In the genomic region with DNA sequence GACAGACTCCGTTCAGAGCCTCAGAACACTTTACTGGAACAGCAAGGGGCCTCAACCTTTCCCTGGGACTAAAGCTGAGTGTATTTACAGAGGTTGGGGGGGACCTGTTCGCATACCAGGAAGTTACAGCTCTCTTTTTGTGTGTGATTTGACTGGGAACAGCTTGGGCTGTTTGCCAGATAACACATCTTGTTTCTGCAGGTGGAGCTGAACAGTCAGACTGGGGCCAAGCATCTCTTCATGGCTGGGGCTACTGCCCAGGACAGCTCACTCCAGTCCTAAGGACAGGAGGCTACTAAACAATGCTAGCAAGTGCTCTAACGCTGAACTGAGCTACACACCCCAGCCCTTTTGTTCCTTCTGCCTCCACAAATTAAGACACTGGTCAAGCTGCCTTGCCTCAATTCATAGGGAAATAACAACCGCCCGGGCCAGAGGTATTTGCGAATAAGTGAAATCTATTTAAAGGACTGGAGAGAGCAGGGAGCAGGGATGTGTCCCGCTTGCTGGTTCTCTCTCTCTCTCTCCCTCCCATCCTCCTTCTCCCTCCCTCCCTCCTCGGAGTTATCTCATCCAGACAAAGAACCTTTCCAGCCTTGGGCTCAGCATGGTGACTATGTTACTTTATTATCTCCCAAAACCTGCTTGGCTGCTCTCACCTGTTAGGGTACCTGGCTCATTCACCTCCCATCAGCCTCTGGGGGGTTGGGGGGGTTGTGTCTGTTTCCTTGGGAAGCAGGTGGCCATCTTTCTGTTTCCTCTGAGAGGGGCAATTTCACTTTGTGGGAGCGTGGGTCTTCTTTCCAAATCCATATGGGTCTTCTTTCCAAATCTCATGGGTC, we compare ENCODE assay signal across 11 mouse cellular contexts. TPM values are rescaled to one million over a fixed set of nuclear protein-coding genes. Genes with fewer than 3 reads are reported as not detected.
A peak's percentile ranks its signal among the peaks of the same experiment; 100 is the strongest.
DNase-seq lines count a peak whose midpoint lies in the region; ATAC-seq lines count a peak whose summit lies in the region.
"Had no signal": no experiment of that assay in that cellular context is flagged by ENCODE, and none has a peak within 500 bp of the region (broad histone marks: within the 10 kb centered on the region; RNA-seq: fewer than 3 reads in every experiment).

No protein-coding gene starts in this region.

- intact Hi-C loops in left cerebral cortex, postnatal 10 days (cut with DNase I), result no loop called here
- intact Hi-C loops in gastrocnemius, postnatal 36 days (cut with DNase I), result no loop called here

- no peak for ATAC-seq in forebrain, embryonic 14.5 days
- ATAC-seq in forebrain, embryonic 13.5 days, result no peak
- peak; percentile 44 for ATAC-seq in lung, embryonic 15.5 days (ENCODE audit: borderline replicate concordance, extremely low read depth, low FRiP score, low TSS enrichment)

- peaks cover 9% of the 10 kb centered on the region for H3K4me1 ChIP-seq in forebrain, embryonic 14.5 days (ENCODE audit: control insufficient read depth, insufficient read depth, low read length)
- peaks cover 17% of the 10 kb centered on the region for H3K4me1 ChIP-seq in forebrain, embryonic 13.5 days
- H3K4me1 ChIP-seq in lung, embryonic 15.5 days, result peaks cover 25% of the 10 kb centered on the region

- H3K9me3 ChIP-seq in forebrain, embryonic 14.5 days (replicated peaks; ENCODE audit: control insufficient read depth, low read length), result no peaks in the 10 kb centered on the region
- no peaks in the 10 kb centered on the region for H3K9me3 ChIP-seq in forebrain, embryonic 13.5 days (replicated peaks)
- H3K9me3 ChIP-seq in lung, embryonic 15.5 days, result no peaks in the 10 kb centered on the region
- H3K9me3 ChIP-seq: hindbrain, embryonic 15.5 days had no signal

- H3K9ac ChIP-seq in forebrain, embryonic 14.5 days (ENCODE audit: low read length), result 0 out of 2 replicates have a peak overlapping the region, but pooled peaks have one; percentile 1
- no peak overlapping the region for H3K9ac ChIP-seq in forebrain, embryonic 13.5 days
- no peak overlapping the region for H3K9ac ChIP-seq in lung, embryonic 15.5 days
- H3K9ac ChIP-seq: hindbrain, embryonic 15.5 days had no signal

- no peak overlapping the region for H3K4me2 ChIP-seq in forebrain, embryonic 14.5 days (ENCODE audit: low read length)
- no peak overlapping the region for H3K4me2 ChIP-seq in forebrain, embryonic 13.5 days
- peak overlapping the region; percentile 51 for H3K4me2 ChIP-seq in lung, embryonic 15.5 days

- H3K36me3 ChIP-seq in forebrain, embryonic 14.5 days (ENCODE audit: control insufficient read depth, insufficient read depth, low read length), result no peaks in the 10 kb centered on the region
- no peaks in the 10 kb centered on the region for H3K36me3 ChIP-seq in forebrain, embryonic 13.5 days (ENCODE audit: poor library complexity, severe bottlenecking)
- H3K36me3 ChIP-seq in lung, embryonic 15.5 days, result no peaks in the 10 kb centered on the region
- H3K36me3 ChIP-seq: hindbrain, embryonic 15.5 days had no signal

- no peaks in the 10 kb centered on the region for H3K27me3 ChIP-seq in forebrain, embryonic 14.5 days (replicated peaks; ENCODE audit: control insufficient read depth, insufficient read depth, low read length)
- H3K27me3 ChIP-seq in forebrain, embryonic 13.5 days, result peaks cover 27% of the 10 kb centered on the region; the same call in 1 of the 2 replicates
- H3K27me3 ChIP-seq in lung, embryonic 15.5 days, result no peaks in the 10 kb centered on the region

- WGBS in forebrain, embryonic 14.5 days, result 14% methylated on average over 9 of the region's 9 CpGs
- WGBS in forebrain, embryonic 13.5 days, result 10% methylated on average over 9 of the region's 9 CpGs
- 29% methylated on average over 9 of the region's 9 CpGs for WGBS in lung, embryonic 15.5 days

- DNase-seq in forebrain, embryonic 14.5 days (ENCODE audit: low spot score), result peak; percentile 32
- peak; percentile 17 for DNase-seq in retina, embryonic 14.5 days (ENCODE audit: low spot score)
- DNase-seq in retina, postnatal 1 day, result no peak
- DNase-seq in testis, postnatal 14 days (ENCODE audit: low spot score), result peak; percentile 47
- no peak for DNase-seq in left cerebral cortex, postnatal 10 days (ENCODE audit: extremely low spot score in 1 of 2, low spot score in 2 of 2)
- DNase-seq in gastrocnemius, postnatal 36 days, result no peak
- DNase-seq: adrenal gland, adult 8-10 months; right cerebral cortex, postnatal 4 days had no signal

- H3K27ac ChIP-seq in forebrain, embryonic 14.5 days (ENCODE audit: low read depth, low read length), result no peak overlapping the region
- no peak overlapping the region for H3K27ac ChIP-seq in forebrain, embryonic 13.5 days
- H3K27ac ChIP-seq in lung, embryonic 15.5 days, result peak overlapping the region; percentile 94
- H3K27ac ChIP-seq: hindbrain, embryonic 15.5 days had no signal

- H3K4me3 ChIP-seq in forebrain, embryonic 14.5 days (ENCODE audit: low read depth, low read length), result no peak overlapping the region
- no peak overlapping the region for H3K4me3 ChIP-seq in forebrain, embryonic 13.5 days
- 0 out of 2 replicates have a peak overlapping the region, but pooled peaks have one; percentile 30 for H3K4me3 ChIP-seq in lung, embryonic 15.5 days
- H3K4me3 ChIP-seq: hindbrain, embryonic 15.5 days had no signal

RNA-seq across cellular contexts. Expression of gene Vsig10, which starts 4.1 kb away (rescaled TPM):
- 0.69 and 1.1 TPM in 2 replicates for polyA plus RNA-seq in forebrain, embryonic 14.5 days (2014; fragmentation: Nextera tagmentation; extraction: Ambion mirVana)
- 0.98 and 2.6 TPM in 2 replicates for polyA plus RNA-seq in forebrain, embryonic 13.5 days (2015; fragmentation: Nextera tagmentation; extraction: Ambion mirVana)
- polyA plus RNA-seq in lung, embryonic 15.5 days (2015; fragmentation: Nextera tagmentation; extraction: Ambion mirVana), result 15.8 and 16.6 TPM in 2 replicates
- total RNA-seq in left cerebral cortex, postnatal 10 days (2021), result 1 to 10 TPM; 2.0 to 2.2 TPM
- 1 to 10 TPM; 4.1 to 5.0 TPM for total RNA-seq in gastrocnemius, postnatal 36 days (2021)

RNA-seq across cellular contexts. Expression of gene Pebp1, which starts 27.4 kb away (rescaled TPM):
- polyA plus RNA-seq in forebrain, embryonic 14.5 days (2014; fragmentation: Nextera tagmentation; extraction: Ambion mirVana), result 1,292 and 1,314 TPM in 2 replicates
- polyA plus RNA-seq in forebrain, embryonic 13.5 days (2015; fragmentation: Nextera tagmentation; extraction: Ambion mirVana), result 1,080 and 1,130 TPM in 2 replicates
- 726 and 749 TPM in 2 replicates for polyA plus RNA-seq in lung, embryonic 15.5 days (2015; fragmentation: Nextera tagmentation; extraction: Ambion mirVana)
- 100 to 1,000 TPM; 838 to 843 TPM for total RNA-seq in left cerebral cortex, postnatal 10 days (2021)
- total RNA-seq in gastrocnemius, postnatal 36 days (2021), result 100 to 1,000 TPM; 304 to 320 TPM

RNA-seq across cellular contexts. Expression of gene Wsb2, which starts 42.3 kb away (rescaled TPM):
- polyA plus RNA-seq in forebrain, embryonic 14.5 days (2014; fragmentation: Nextera tagmentation; extraction: Ambion mirVana), result 115 and 180 TPM in 2 replicates
- 86.2 and 99.0 TPM in 2 replicates for polyA plus RNA-seq in forebrain, embryonic 13.5 days (2015; fragmentation: Nextera tagmentation; extraction: Ambion mirVana)
- polyA plus RNA-seq in lung, embryonic 15.5 days (2015; fragmentation: Nextera tagmentation; extraction: Ambion mirVana), result 68.3 and 69.8 TPM in 2 replicates
- 100 to 1,000 TPM; 462 to 490 TPM for total RNA-seq in left cerebral cortex, postnatal 10 days (2021)
- 10 to 100 TPM; 84.2 to 90.8 TPM for total RNA-seq in gastrocnemius, postnatal 36 days (2021)

Comparison
In these comparisons a context has a peak if more than half of its experiments do, and no peak if none do; other contexts are left out.
1. DNase-seq: peak in forebrain, embryonic 14.5 days (single experiment), retina, embryonic 14.5 days (single experiment) and testis, postnatal 14 days (single experiment); none in retina, postnatal 1 day (single experiment), left cerebral cortex, postnatal 10 days (0 of 2) and gastrocnemius, postnatal 36 days (0 of 2).